Mouse (Mus musculus) midbrain, postnatal 0 days (tissue): ENCODE measurements around the gene Vat1l. TPM values are rescaled to one million over a fixed set of nuclear protein-coding genes. Genes with fewer than 3 reads are reported as not detected.

Experiments
- ATAC-seq: fragments of 200-750 bp; cut with Nextera tagmentation; 2 replicates; pipeline ENCODE4 v1.8.0; 2017; ENCODE audit warnings: moderate number of reproducible peaks, mild to moderate bottlenecking, moderate TSS enrichment, moderate library complexity; ENCODE audit not compliant: low FRiP score
- DNase-seq: peaks from one replicate; pipeline ENCODE4 v3.0.0-alpha.2; 2015; ENCODE audit warnings: low spot score
- H3K27ac ChIP-seq: fragments of 300-500 bp; sonication (generic); 2 replicates; pipeline ENCODE4 v1.5.1; 2014; ENCODE audit warnings: low read depth, mild to moderate bottlenecking, low read length, mixed read lengths
- H3K27me3 ChIP-seq: fragments of 300-500 bp; sonication (generic); 2 replicates; pipeline ENCODE4 v1.6.1; 2014; ENCODE audit warnings: low read length, control low read depth, mixed read lengths; ENCODE audit not compliant: insufficient read depth
- H3K36me3 ChIP-seq: fragments of 300-500 bp; sonication (generic); 2 replicates; pipeline ENCODE4 v1.6.1; 2014; ENCODE audit warnings: low read length, control low read depth, mixed read lengths; ENCODE audit not compliant: insufficient read depth
- H3K4me1 ChIP-seq: fragments of 300-500 bp; sonication (generic); 2 replicates; pipeline ENCODE4 v1.6.1; 2014; ENCODE audit warnings: mild to moderate bottlenecking, control low read depth, antibody characterized with exemption, low read length, mixed read lengths; ENCODE audit not compliant: insufficient read depth
- H3K4me2 ChIP-seq: fragments of 300-500 bp; sonication (generic); 2 replicates; pipeline ENCODE4 v1.6.1; 2014; ENCODE audit warnings: low read depth, mild to moderate bottlenecking, low read length, mixed read lengths; ENCODE audit not compliant: poor library complexity, severe bottlenecking
- H3K4me3 ChIP-seq: fragments of 300-500 bp; sonication (generic); 2 replicates; pipeline ENCODE4 v1.5.1; 2014; ENCODE audit warnings: low read depth, mild to moderate bottlenecking, low read length, moderate library complexity
- H3K9ac ChIP-seq: fragments of 300-500 bp; sonication (generic); replicated peaks from 2 replicates; pipeline ENCODE4 v1.6.1; 2014; ENCODE audit warnings: mild to moderate bottlenecking, low read length, moderate library complexity, mixed read lengths; ENCODE audit not compliant: poor library complexity, severe bottlenecking
- H3K9me3 ChIP-seq: fragments of 300-500 bp; sonication (generic); 2 replicates; pipeline ENCODE4 v1.6.1; 2016; ENCODE audit warnings: low read length, control low read depth
- CTCF ChIP-seq: IDR thresholded peaks from 2 replicates; pipeline ENCODE4 v1.5.1; 2016; ENCODE audit warnings: antibody characterized with exemption, mild to moderate bottlenecking
- WGBS: fragments of 180-500 bp; shearing (Covaris S2); extraction: QIAGEN DNeasy Blood & Tissue Kit; methylation state at CpG from one replicate; pipeline ENCODE4 v1.1.7; 2014; 5-methylcytosine and 5-hydroxymethylcytosine counted together
- polyA plus RNA-seq: library from polyadenylated mRNA; unstranded; fragments of >200 nt; fragmentation: Nextera tagmentation; extraction: Ambion mirVana; gene quantifications from 2 replicates; pipeline ENCODE4 v1.2.1, GENCODE M21; 2015
- total RNA-seq: library from RNA; depleted of rRNA; stranded (reverse); fragments of >200 nt; gene quantifications from 2 replicates; pipeline ENCODE4 v1.2.3, GENCODE M21; 2014

Gene Vat1l
- total and polyA plus RNA-seq, 2 experiments from 2014 or later = 60.9 to 188 TPM

DNA sequence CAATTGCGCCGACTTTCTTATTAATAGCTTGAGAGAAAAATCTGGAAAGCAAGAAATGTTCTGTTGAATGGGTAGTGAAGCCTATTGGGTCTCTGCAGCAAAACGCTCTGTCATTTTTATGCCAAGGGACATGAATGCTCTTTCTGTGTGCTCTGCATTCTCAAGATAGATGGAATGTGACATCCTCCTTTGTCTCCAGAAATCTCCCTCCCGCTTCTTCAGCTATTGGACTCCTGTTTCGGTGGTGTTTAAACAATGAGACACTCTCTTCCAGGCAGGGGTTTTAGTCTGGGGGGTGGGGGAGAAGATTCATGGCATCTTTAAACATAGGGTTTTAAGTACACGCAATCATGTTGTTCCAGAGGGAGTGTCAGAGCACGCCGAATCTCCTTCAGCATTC, 130.3 kb downstream of the Vat1l start:
- Histone ChIP-seq H3K4me2 (no peak overlapping the region), H3K9ac (no peak overlapping the region), H3K4me1 (peaks cover 6% of the 10 kb centered on the region), H3K9me3 (no peaks in the 10 kb centered on the region), H3K36me3 (no peaks in the 10 kb centered on the region), H3K4me3 (no peak overlapping the region), H3K27ac (no peak overlapping the region), H3K27me3 (no peaks in the 10 kb centered on the region)
- DNase-seq (peak; percentile 24), ATAC-seq (no peak)
- no peak for TF ChIP-seq CTCF
- WGBS = 41% methylated on average over 8 of the region's 8 CpGs

DNA sequence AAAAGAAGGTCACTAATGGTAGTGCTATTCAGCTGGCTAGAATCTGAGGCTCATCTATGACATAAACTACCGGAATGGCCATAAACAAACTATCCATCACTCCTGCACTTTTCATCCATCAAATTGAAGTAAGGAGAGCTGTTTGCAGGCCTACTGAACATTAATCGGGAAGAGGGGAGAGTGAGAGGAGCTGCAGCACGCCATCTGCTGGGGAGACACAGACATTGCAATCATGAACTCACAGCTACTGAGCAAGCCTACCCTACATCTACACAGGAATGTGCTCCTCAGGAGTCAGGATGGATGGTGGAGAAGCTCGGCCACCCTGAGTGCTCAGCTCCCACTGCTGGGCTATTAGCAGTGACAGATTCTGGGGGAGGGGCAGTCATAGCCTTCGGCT, 136.9 kb downstream of the Vat1l start:
- H3K36me3 ChIP-seq = no peaks in the 10 kb centered on the region
- H3K9me3 ChIP-seq = no peaks in the 10 kb centered on the region
- H3K4me1 ChIP-seq = no peaks in the 10 kb centered on the region
- H3K27ac ChIP-seq = no peak overlapping the region
- WGBS = 78% methylated on average over 5 of the region's 5 CpGs
- H3K4me3 ChIP-seq = no peak overlapping the region
- DNase-seq (no peak), ATAC-seq (no peak)
- no peaks in the 10 kb centered on the region for H3K27me3 ChIP-seq
- peak; percentile 55 for TF ChIP-seq CTCF
- no peak overlapping the region for H3K4me2 ChIP-seq
- no peak overlapping the region for H3K9ac ChIP-seq

DNA sequence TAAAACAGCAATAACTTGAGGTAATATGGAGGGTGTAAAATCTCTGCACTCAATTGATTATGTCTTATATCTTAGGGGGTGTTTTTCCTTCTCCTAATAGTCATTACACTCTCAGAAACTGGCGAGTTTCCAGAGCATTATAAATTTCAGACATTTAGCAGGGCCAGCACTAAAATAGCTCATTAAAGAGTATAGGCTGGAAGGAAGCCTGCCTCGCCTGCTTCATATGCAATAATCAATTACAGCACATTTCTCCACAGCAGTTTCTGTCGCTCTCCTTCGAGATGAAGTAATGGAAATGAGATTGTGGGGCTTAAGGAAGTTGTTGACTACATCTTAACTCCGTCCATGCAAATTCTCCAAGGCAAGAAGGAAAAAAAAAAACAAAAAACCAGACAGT, 139.4 kb downstream of the Vat1l start:
- H3K9ac ChIP-seq = no peak overlapping the region
- WGBS = 66% methylated on average over 5 of the region's 5 CpGs
- H3K4me1 ChIP-seq = no peaks in the 10 kb centered on the region
- H3K9me3 ChIP-seq = no peaks in the 10 kb centered on the region
- H3K36me3 ChIP-seq = no peaks in the 10 kb centered on the region
- no peak overlapping the region for H3K4me3 ChIP-seq
- DNase-seq = peak; percentile 42
- no peak for ATAC-seq
- H3K4me2 ChIP-seq = no peak overlapping the region
- H3K27me3 ChIP-seq = no peaks in the 10 kb centered on the region
- H3K27ac ChIP-seq = no peak overlapping the region
- TF ChIP-seq CTCF = no peak

DNA sequence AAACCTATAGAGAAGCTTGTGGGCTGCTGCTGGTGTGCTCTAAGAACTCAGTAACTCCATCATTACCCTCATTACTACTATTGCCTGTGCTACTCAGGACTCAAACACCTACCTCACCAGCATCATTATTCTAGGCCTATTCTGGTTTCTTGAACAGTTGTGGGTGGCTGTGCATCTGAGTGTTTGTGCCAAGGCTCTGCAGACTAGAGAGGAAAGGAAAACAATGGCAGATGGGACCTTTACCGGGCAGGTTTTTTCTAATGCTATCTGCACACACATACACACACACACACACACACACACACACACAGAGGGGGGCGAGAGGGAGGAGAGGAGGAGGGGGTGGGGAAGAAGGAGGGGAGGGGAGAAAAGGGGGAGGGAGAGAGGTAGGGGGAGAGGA, 140.6 kb downstream of the Vat1l start:
- no peak for TF ChIP-seq CTCF
- 79% methylated on average over 2 of the region's 2 CpGs for WGBS
- Histone ChIP-seq H3K4me1 (no peaks in the 10 kb centered on the region), H3K4me2 (no peak overlapping the region), H3K36me3 (no peaks in the 10 kb centered on the region), H3K27ac (no peak overlapping the region), H3K9me3 (no peaks in the 10 kb centered on the region), H3K27me3 (no peaks in the 10 kb centered on the region), H3K9ac (no peak overlapping the region), H3K4me3 (no peak overlapping the region)
- ATAC-seq (no peak), DNase-seq (no peak)

DNA sequence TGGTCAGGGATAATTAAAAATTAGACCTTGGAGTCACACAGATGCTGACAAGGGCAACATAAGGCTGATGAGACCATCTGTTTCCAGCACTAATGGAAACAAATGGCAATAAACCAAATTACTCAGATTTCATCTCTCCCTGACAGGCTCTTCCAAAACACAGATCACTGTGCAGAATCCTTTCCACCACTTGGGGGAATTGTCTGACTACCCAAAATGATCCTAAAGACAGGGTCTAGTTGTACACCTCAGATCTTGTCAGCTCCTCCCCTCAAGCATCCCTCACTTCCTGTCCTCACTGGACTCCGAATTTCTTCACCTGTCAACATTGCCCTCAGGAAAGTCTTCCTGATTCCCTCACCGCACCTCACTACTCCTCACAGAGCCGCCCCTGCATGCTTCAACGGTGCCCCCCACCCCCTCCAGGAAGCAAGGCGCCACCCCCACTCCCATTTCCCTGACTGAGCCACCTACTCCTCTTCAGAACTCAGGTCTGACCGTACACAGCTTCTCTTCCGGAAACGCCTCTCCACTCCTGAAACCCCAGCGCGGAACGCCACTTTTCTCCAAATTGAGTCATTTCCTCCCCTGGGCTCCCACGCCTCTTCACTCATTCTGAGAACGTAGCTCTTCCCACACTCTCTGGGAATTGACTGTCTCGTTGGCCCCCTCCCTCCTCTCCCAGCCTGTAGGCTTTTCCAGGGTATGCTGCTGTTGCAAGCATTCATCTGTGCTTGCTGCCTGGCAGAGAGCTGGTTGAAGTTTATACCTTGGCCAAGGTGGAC, 146.4 kb downstream of the Vat1l start:
- DNase-seq (peak; percentile 42), ATAC-seq (no peak)
- WGBS = 66% methylated on average over 14 of the region's 14 CpGs

DNA sequence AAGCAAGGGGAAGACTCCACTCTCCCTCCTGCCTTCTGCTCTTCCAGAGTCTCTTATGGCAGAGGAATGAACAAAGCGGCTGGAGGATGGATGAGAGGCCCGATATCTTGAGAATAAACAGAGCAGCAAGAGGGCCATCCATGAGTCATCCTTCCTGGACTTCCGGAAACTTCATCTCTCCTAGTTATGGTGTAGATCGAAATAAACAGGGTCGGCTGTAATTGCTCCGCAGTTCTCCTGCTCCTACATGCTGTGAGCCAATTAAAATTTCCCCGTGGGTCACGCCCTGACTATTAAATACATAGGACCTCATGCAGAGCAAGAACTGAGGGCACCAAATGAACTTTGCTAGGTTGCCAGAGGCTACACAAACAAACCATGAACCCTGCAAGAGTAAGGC, 155.1 kb downstream of the Vat1l start:
- ATAC-seq (no peak), DNase-seq (no peak)
- H3K9ac ChIP-seq = no peak overlapping the region
- H3K9me3 ChIP-seq = no peaks in the 10 kb centered on the region
- no peak for TF ChIP-seq CTCF
- no peak overlapping the region for H3K27ac ChIP-seq
- H3K4me1 ChIP-seq = no peaks in the 10 kb centered on the region
- no peak overlapping the region for H3K4me2 ChIP-seq
- no peaks in the 10 kb centered on the region for H3K36me3 ChIP-seq
- H3K4me3 ChIP-seq = no peak overlapping the region
- H3K27me3 ChIP-seq = no peaks in the 10 kb centered on the region
- 55% methylated on average over 8 of the region's 8 CpGs for WGBS

More for the DNA sequence above, 146.4 kb downstream of the Vat1l start:
- TF ChIP-seq CTCF = no peak
- Histone ChIP-seq H3K27me3 (no peaks in the 10 kb centered on the region), H3K4me3 (no peak overlapping the region), H3K4me2 (no peak overlapping the region; the same call in 1 of the 2 replicates), H3K9me3 (no peaks in the 10 kb centered on the region), H3K9ac (no peak overlapping the region), H3K4me1 (no peaks in the 10 kb centered on the region), H3K36me3 (no peaks in the 10 kb centered on the region), H3K27ac (no peak overlapping the region; the same call in 1 of the 2 replicates)
